Mouse (Mus musculus): ENCODE results near the gene Tsc22d1. TPM values are rescaled to one million over a fixed set of nuclear protein-coding genes. Genes with fewer than 3 reads are reported as not detected.

Gene Tsc22d1
- polyA plus RNA-seq, 1 experiment from 2014 or later = 552 TPM

- no peak overlapping the region for H3K9ac ChIP-seq (ENCODE audit: low read length)
- DNase-seq (ENCODE audit: low spot score) (no peak), ATAC-seq (replicated peaks; ENCODE audit: low FRiP score, low TSS enrichment, low read depth) (no peak)
- peaks cover 23% of the 10 kb centered on the region for H3K36me3 ChIP-seq (ENCODE audit: control insufficient read depth, insufficient read depth, low read length)
- H3K27me3 ChIP-seq (replicated peaks; ENCODE audit: control insufficient read depth, insufficient read depth, low read length) = no peaks in the 10 kb centered on the region
- peaks cover 4% of the 10 kb centered on the region; the same call in 1 of the 2 replicates for H3K9me3 ChIP-seq (ENCODE audit: control insufficient read depth, low read length)
- H3K4me1 ChIP-seq (replicated peaks; ENCODE audit: control insufficient read depth, insufficient read depth, low read length) = peaks cover 25% of the 10 kb centered on the region
- WGBS = 69% methylated on average over 9 of the region's 9 CpGs
- peak overlapping the region; percentile 95; the same call in 1 of the 2 replicates for H3K4me2 ChIP-seq (ENCODE audit: low read length)
- H3K4me3 ChIP-seq (ENCODE audit: low read depth, low read length) = no peak overlapping the region
- peak overlapping the region; percentile 24; the same call in 1 of the 2 replicates for H3K27ac ChIP-seq (ENCODE audit: low read depth)
Observed at GRCm38 (mm10) chr14:76507804-76508500, 93.2 kb downstream of the Tsc22d1 start.

DNA sequence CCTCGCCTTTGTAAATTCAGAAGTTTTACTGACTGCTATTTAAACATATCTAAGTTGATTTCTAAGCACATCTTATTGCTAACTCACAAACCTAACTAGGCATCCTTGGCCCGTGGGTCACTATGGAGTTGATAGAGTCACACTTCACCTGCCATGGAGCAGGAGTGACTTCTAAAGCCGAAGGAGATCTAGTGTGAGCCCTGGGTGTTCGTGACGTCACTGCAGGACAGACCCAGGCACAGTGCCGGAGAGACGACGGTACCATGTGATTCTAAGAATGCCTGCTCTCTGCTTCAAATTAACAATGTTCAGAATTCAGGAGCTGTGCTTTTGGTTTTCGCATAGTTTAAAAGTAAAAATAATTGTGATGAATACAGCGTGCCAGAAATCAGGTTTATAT, 93.9 kb downstream of the Tsc22d1 start:
- Histone ChIP-seq H3K4me3 (ENCODE audit: low read depth, low read length) (no peak overlapping the region), H3K4me2 (ENCODE audit: low read length) (no peak overlapping the region), H3K27ac (ENCODE audit: low read depth) (no peak overlapping the region), H3K27me3 (replicated peaks; ENCODE audit: control insufficient read depth, insufficient read depth, low read length) (no peaks in the 10 kb centered on the region), H3K9ac (ENCODE audit: low read length) (no peak overlapping the region), H3K36me3 (ENCODE audit: control insufficient read depth, insufficient read depth, low read length) (peaks cover 23% of the 10 kb centered on the region), H3K4me1 (replicated peaks; ENCODE audit: control insufficient read depth, insufficient read depth, low read length) (peaks cover 28% of the 10 kb centered on the region), H3K9me3 (ENCODE audit: control insufficient read depth, low read length) (peaks cover 4% of the 10 kb centered on the region; the same call in 1 of the 2 replicates)
- ATAC-seq (replicated peaks; ENCODE audit: low FRiP score, low TSS enrichment, low read depth) = no peak
- 71% methylated on average over 10 of the region's 10 CpGs for WGBS
- no peak for DNase-seq (ENCODE audit: low spot score)

DNA sequence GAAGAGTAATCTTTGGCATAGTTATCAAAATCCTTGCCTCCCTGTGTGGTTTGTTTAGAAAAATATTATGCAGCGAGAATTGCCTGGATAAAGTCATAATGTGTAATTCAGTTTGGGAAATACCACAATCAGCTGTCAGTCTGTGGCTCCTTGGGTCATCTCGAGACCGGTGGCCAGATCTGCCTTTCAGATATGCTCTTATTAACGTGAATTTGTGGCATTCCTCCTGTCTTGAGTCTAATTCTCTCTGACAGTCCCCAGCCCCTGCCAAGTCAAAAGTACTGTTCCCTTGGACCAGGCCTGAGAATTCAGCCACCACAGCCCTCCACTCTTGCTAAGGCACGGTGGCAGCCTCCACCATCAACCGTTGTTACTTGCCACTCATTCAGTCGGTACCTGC, 97.2 kb downstream of the Tsc22d1 start:
- Histone ChIP-seq H3K4me3 (ENCODE audit: low read depth, low read length) (no peak overlapping the region), H3K4me2 (ENCODE audit: low read length) (no peak overlapping the region), H3K36me3 (ENCODE audit: control insufficient read depth, insufficient read depth, low read length) (peaks cover 15% of the 10 kb centered on the region), H3K9me3 (ENCODE audit: control insufficient read depth, low read length) (peaks cover 4% of the 10 kb centered on the region; the same call in 1 of the 2 replicates), H3K9ac (ENCODE audit: low read length) (no peak overlapping the region), H3K27me3 (replicated peaks; ENCODE audit: control insufficient read depth, insufficient read depth, low read length) (no peaks in the 10 kb centered on the region), H3K4me1 (replicated peaks; ENCODE audit: control insufficient read depth, insufficient read depth, low read length) (peaks cover 25% of the 10 kb centered on the region), H3K27ac (ENCODE audit: low read depth) (no peak overlapping the region)
- ATAC-seq (replicated peaks; ENCODE audit: low FRiP score, low TSS enrichment, low read depth) (no peak), DNase-seq (ENCODE audit: low spot score) (no peak)
- WGBS = 69% methylated on average over 7 of the region's 7 CpGs

GRCm38 (mm10) chr14:76513395-76514049, 98.8 kb downstream of the Tsc22d1 start:
- H3K4me1 ChIP-seq (replicated peaks; ENCODE audit: control insufficient read depth, insufficient read depth, low read length) = peaks cover 14% of the 10 kb centered on the region
- WGBS = 29% methylated on average over 11 of the region's 11 CpGs
- no peak overlapping the region for H3K9ac ChIP-seq (ENCODE audit: low read length)
- H3K9me3 ChIP-seq (ENCODE audit: control insufficient read depth, low read length) = peaks cover 4% of the 10 kb centered on the region; the same call in 1 of the 2 replicates
- no peak for DNase-seq (ENCODE audit: low spot score)
- H3K4me2 ChIP-seq (ENCODE audit: low read length) = peak overlapping the region; percentile 26
- no peaks in the 10 kb centered on the region for H3K36me3 ChIP-seq (ENCODE audit: control insufficient read depth, insufficient read depth, low read length)
- no peaks in the 10 kb centered on the region for H3K27me3 ChIP-seq (replicated peaks; ENCODE audit: control insufficient read depth, insufficient read depth, low read length)
- H3K4me3 ChIP-seq (ENCODE audit: low read depth, low read length) = no peak overlapping the region
- ATAC-seq (replicated peaks; ENCODE audit: low FRiP score, low TSS enrichment, low read depth) = 0 out of 2 replicates have a peak, but pooled peaks have one; percentile 20
- peak overlapping the region; percentile 60; the same call in 1 of the 2 replicates for H3K27ac ChIP-seq (ENCODE audit: low read depth)

- no peaks in the 10 kb centered on the region for H3K36me3 ChIP-seq (ENCODE audit: control insufficient read depth, insufficient read depth, low read length)
- H3K27me3 ChIP-seq (replicated peaks; ENCODE audit: control insufficient read depth, insufficient read depth, low read length) = no peaks in the 10 kb centered on the region
- 48% methylated on average over 6 of the region's 6 CpGs for WGBS
- H3K9ac ChIP-seq (ENCODE audit: low read length) = no peak overlapping the region
- no peak overlapping the region for H3K4me3 ChIP-seq (ENCODE audit: low read depth, low read length)
- H3K4me2 ChIP-seq (ENCODE audit: low read length) = peak overlapping the region; percentile 26
- ATAC-seq (replicated peaks; ENCODE audit: low FRiP score, low TSS enrichment, low read depth) (no peak), DNase-seq (ENCODE audit: low spot score) (no peak)
- H3K27ac ChIP-seq (ENCODE audit: low read depth) = 0 out of 2 replicates have a peak overlapping the region, but pooled peaks have one; percentile 60
- H3K9me3 ChIP-seq (ENCODE audit: control insufficient read depth, low read length) = peaks cover 4% of the 10 kb centered on the region; the same call in 1 of the 2 replicates
- H3K4me1 ChIP-seq (replicated peaks; ENCODE audit: control insufficient read depth, insufficient read depth, low read length) = peaks cover 14% of the 10 kb centered on the region
Observed at GRCm38 (mm10) chr14:76514050-76514585, 99.4 kb downstream of the Tsc22d1 start.

- Histone ChIP-seq H3K27ac (ENCODE audit: low read depth) (no peak overlapping the region), H3K4me2 (ENCODE audit: low read length) (no peak overlapping the region), H3K4me3 (ENCODE audit: low read depth, low read length) (no peak overlapping the region), H3K4me1 (replicated peaks; ENCODE audit: control insufficient read depth, insufficient read depth, low read length) (peaks cover 14% of the 10 kb centered on the region), H3K9ac (ENCODE audit: low read length) (no peak overlapping the region), H3K36me3 (ENCODE audit: control insufficient read depth, insufficient read depth, low read length) (no peaks in the 10 kb centered on the region), H3K9me3 (ENCODE audit: control insufficient read depth, low read length) (peaks cover under 1% of the 10 kb centered on the region; the same call in 1 of the 2 replicates), H3K27me3 (replicated peaks; ENCODE audit: control insufficient read depth, insufficient read depth, low read length) (no peaks in the 10 kb centered on the region)
- 77% methylated on average over 7 of the region's 7 CpGs for WGBS
- ATAC-seq (replicated peaks; ENCODE audit: low FRiP score, low TSS enrichment, low read depth) (no peak), DNase-seq (ENCODE audit: low spot score) (no peak)
Observed at GRCm38 (mm10) chr14:76515620-76516019, 100.9 kb downstream of the Tsc22d1 start.

DNA sequence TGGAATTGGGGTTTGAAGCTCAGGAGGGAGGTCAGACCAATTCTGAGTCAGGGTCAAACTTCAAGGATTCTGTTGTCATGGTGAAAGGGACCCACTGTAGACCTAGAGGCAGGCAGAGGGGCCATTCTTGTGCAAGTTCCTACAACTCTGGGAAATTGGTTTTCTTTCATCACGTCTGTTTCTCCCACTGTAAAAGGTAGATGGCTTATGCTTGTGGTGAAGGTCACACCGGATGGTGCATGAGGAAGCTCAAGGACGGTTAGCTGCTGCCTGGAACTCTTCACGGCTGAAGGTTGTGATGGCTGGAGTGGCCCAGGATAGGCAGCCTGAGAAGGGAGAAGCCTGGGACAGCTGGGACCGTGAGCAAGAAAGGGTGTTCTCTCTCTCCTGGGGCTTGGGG, 103.5 kb downstream of the Tsc22d1 start:
- H3K4me1 ChIP-seq (replicated peaks; ENCODE audit: control insufficient read depth, insufficient read depth, low read length) = peaks cover 8% of the 10 kb centered on the region
- no peak overlapping the region for H3K4me3 ChIP-seq (ENCODE audit: low read depth, low read length)
- H3K36me3 ChIP-seq (ENCODE audit: control insufficient read depth, insufficient read depth, low read length) = no peaks in the 10 kb centered on the region
- WGBS = 79% methylated on average over 5 of the region's 5 CpGs
- ATAC-seq (replicated peaks; ENCODE audit: low FRiP score, low TSS enrichment, low read depth) (no peak), DNase-seq (ENCODE audit: low spot score) (no peak)
- no peak overlapping the region for H3K4me2 ChIP-seq (ENCODE audit: low read length)
- no peak overlapping the region for H3K27ac ChIP-seq (ENCODE audit: low read depth)
- H3K9me3 ChIP-seq (ENCODE audit: control insufficient read depth, low read length) = no peaks in the 10 kb centered on the region
- no peaks in the 10 kb centered on the region for H3K27me3 ChIP-seq (replicated peaks; ENCODE audit: control insufficient read depth, insufficient read depth, low read length)
- no peak overlapping the region for H3K9ac ChIP-seq (ENCODE audit: low read length)

- no peaks in the 10 kb centered on the region for H3K27me3 ChIP-seq (replicated peaks; ENCODE audit: control insufficient read depth, insufficient read depth, low read length)
- 23% methylated on average over 4 of the region's 4 CpGs for WGBS
- DNase-seq (ENCODE audit: low spot score) = no peak
- H3K4me2 ChIP-seq (ENCODE audit: low read length) = no peak overlapping the region
- no peaks in the 10 kb centered on the region; the same call in 1 of the 2 replicates for H3K4me1 ChIP-seq (replicated peaks; ENCODE audit: control insufficient read depth, insufficient read depth, low read length)
- peak; percentile 74 for ATAC-seq (replicated peaks; ENCODE audit: low FRiP score, low TSS enrichment, low read depth)
- H3K9ac ChIP-seq (ENCODE audit: low read length) = no peak overlapping the region
- H3K4me3 ChIP-seq (ENCODE audit: low read depth, low read length) = no peak overlapping the region
- no peaks in the 10 kb centered on the region for H3K36me3 ChIP-seq (ENCODE audit: control insufficient read depth, insufficient read depth, low read length)
- H3K27ac ChIP-seq (ENCODE audit: low read depth) = no peak overlapping the region
- H3K9me3 ChIP-seq (ENCODE audit: control insufficient read depth, low read length) = no peaks in the 10 kb centered on the region
Observed at GRCm38 (mm10) chr14:76520606-76521005, 105.8 kb downstream of the Tsc22d1 start.
